Mouse (Mus musculus) neural tube, embryonic 11.5 days (tissue): ENCODE results near the gene Coro7. TPM values are rescaled to one million over a fixed set of nuclear protein-coding genes. Genes with fewer than 3 reads are reported as not detected.
A peak's percentile ranks its signal among the peaks of the same experiment; 100 is the strongest.

ENCODE experiments used
- ATAC-seq: fragments of 200-750 bp; cut with Nextera tagmentation; 2 replicates; pipeline ENCODE4 v1.8.0; 2017; ENCODE audit warnings: moderate number of reproducible peaks, mild to moderate bottlenecking, moderate TSS enrichment, moderate library complexity; ENCODE audit not compliant: insufficient read depth, low FRiP score, low TSS enrichment
- DNase-seq: peaks from one replicate; pipeline ENCODE4 v3.0.0-alpha.2; 2015; ENCODE audit warnings: low spot score
- H3K27ac ChIP-seq: fragments of 300-500 bp; sonication (generic); 2 replicates; pipeline ENCODE4 v1.5.1; 2014; ENCODE audit warnings: low read depth, mild to moderate bottlenecking, low read length
- H3K27me3 ChIP-seq: fragments of 300-500 bp; sonication (generic); 2 replicates; pipeline ENCODE4 v1.6.1; 2014; ENCODE audit warnings: mild to moderate bottlenecking, low read length, mixed read lengths; ENCODE audit not compliant: control insufficient read depth, insufficient read depth
- H3K36me3 ChIP-seq: fragments of 300-500 bp; sonication (generic); 2 replicates; pipeline ENCODE4 v1.6.1; 2014; ENCODE audit warnings: mild to moderate bottlenecking, low read length, moderate library complexity, mixed read lengths; ENCODE audit not compliant: control insufficient read depth, insufficient read depth
- H3K4me1 ChIP-seq: fragments of 300-500 bp; sonication (generic); 2 replicates; pipeline ENCODE4 v1.6.1; 2014; ENCODE audit warnings: low read length, mixed read lengths; ENCODE audit not compliant: control insufficient read depth, insufficient read depth
- H3K4me2 ChIP-seq: fragments of 300-500 bp; sonication (generic); 2 replicates; pipeline ENCODE4 v1.6.1; 2014; ENCODE audit warnings: low read depth, mild to moderate bottlenecking, moderate library complexity
- H3K4me3 ChIP-seq: fragments of 300-500 bp; sonication (generic); 2 replicates; pipeline ENCODE4 v1.5.1; 2014; ENCODE audit warnings: low read depth, low read length
- H3K9ac ChIP-seq: fragments of 300-500 bp; sonication (generic); 2 replicates; pipeline ENCODE4 v1.6.1; 2014; ENCODE audit warnings: mild to moderate bottlenecking, low read length
- H3K9me3 ChIP-seq: fragments of 300-500 bp; sonication (generic); 2 replicates; pipeline ENCODE4 v1.6.1; 2016; ENCODE audit warnings: low read length; ENCODE audit not compliant: control insufficient read depth
- WGBS: fragments of 180-500 bp; shearing (Covaris S2); extraction: QIAGEN DNeasy Blood & Tissue Kit; methylation state at CpG from one replicate; pipeline ENCODE4 v1.1.7; 2014; 5-methylcytosine and 5-hydroxymethylcytosine counted together
- polyA plus RNA-seq: library from polyadenylated mRNA; unstranded; fragments of >200 nt; fragmentation: Nextera tagmentation; extraction: Ambion mirVana; gene quantifications from 2 replicates; pipeline ENCODE4 v1.2.1, GENCODE M21; 2014

Gene Coro7
- polyA plus RNA-seq, 1 experiment from 2014 or later, result 24.8 TPM

GRCm38 (mm10) chr16:4641119-4641838 lies 38.3 kb downstream of the Coro7 start:
- Histone ChIP-seq H3K27ac (no peak overlapping the region), H3K4me1 (peaks cover 23% of the 10 kb centered on the region), H3K27me3 (no peaks in the 10 kb centered on the region), H3K36me3 (peaks cover 4% of the 10 kb centered on the region; the same call in 1 of the 2 replicates), H3K9me3 (no peaks in the 10 kb centered on the region), H3K9ac (no peak overlapping the region), H3K4me3 (peak overlapping the region; percentile 66), H3K4me2 (peak overlapping the region; percentile 87)
- ATAC-seq, result no peak
- no peak for DNase-seq
- WGBS, result 48% methylated on average over 3 of the region's 3 CpGs

- Histone ChIP-seq H3K4me3 (peak overlapping the region; percentile 66), H3K4me2 (peak overlapping the region; percentile 87), H3K9ac (peak overlapping the region; percentile 70), H3K9me3 (no peaks in the 10 kb centered on the region), H3K36me3 (peaks cover 5% of the 10 kb centered on the region; the same call in 1 of the 2 replicates), H3K27ac (peak overlapping the region; percentile 67; the same call in 1 of the 2 replicates), H3K27me3 (no peaks in the 10 kb centered on the region), H3K4me1 (peaks cover 23% of the 10 kb centered on the region)
- DNase-seq (peak; percentile 38), ATAC-seq (peak; percentile 55)
- 9% methylated on average over 17 of the region's 17 CpGs for WGBS
Measured at GRCm38 (mm10) chr16:4640267-4641005, 39.1 kb downstream of the Coro7 start.

DNA sequence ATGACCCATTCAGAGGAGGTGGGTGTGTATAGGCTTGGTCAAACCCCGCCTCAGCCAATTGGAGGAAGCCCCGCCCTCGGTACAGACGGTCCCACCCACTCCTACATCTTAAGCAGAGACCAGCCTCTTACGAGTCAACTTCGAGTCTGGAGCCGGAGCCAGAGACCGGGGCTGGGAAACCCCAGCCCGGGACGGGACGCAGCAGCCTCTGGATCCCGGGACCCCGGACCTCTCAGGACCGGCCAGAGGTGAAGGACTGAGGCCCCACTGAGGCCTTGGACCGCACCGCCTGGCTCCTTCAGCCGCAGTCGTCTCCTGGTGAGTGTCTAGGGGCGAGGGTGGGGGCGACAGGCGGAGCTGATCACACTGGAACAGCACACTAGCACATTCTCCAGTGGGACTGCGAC lies 39.7 kb downstream of the Coro7 start, which contains the start of the genes Vasn and Dnaja3:
Vasn (plus strand) TSS at position 111 of the 407 bp plus-strand sequence.
Dnaja3 (plus strand) TSS at position 159 of the 407 bp plus-strand sequence.
- Histone ChIP-seq H3K9ac (peak within 1 kb of the TSS; percentile 70), H3K9me3 (no peaks in the 10 kb centered on the region), H3K27ac (peak within 1 kb of the TSS; percentile 67; the same call in 1 of the 2 replicates), H3K4me3 (peak within 1 kb of the TSS; percentile 66), H3K4me2 (peak within 1 kb of the TSS; percentile 87), H3K4me1 (peaks cover 23% of the 10 kb centered on the region), H3K36me3 (peaks cover 5% of the 10 kb centered on the region; the same call in 1 of the 2 replicates), H3K27me3 (no peaks in the 10 kb centered on the region)
- ATAC-seq (peak; percentile 95), DNase-seq (peak; percentile 86)
- WGBS, result 0% methylated on average over 22 of the region's 22 CpGs

DNA sequence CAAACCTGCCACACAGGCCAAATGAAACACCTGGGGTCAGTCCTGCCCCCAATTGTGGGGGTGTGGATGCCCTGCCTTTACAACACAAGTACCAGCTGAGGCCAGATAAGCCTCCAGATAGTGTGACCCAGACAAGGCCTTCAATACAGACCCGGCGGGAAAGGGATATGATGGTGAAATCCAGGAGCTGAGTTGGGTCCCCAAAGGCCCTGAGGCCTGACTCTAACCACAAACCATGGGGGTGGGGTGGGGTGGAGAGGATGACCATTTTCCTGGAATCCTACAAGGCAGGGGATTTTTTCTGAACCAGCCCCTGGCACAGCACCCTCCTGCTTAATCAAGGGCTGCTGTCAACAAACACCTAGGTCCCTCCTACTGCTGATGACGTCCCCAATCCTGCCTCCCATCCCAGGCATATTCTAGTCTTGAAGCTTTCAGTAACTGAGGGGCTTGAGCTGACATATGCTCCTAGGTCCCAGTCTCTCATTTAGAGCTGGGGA lies 40.6 kb downstream of the Coro7 start:
- H3K4me2 ChIP-seq, result no peak overlapping the region
- ATAC-seq, result no peak
- WGBS, result 93% methylated on average over 3 of the region's 3 CpGs

GRCm38 (mm10) chr16:4635760-4636159 lies 43.8 kb downstream of the Coro7 start:
- Histone ChIP-seq H3K4me1 (peaks cover 7% of the 10 kb centered on the region; the same call in 1 of the 2 replicates), H3K4me3 (no peak overlapping the region), H3K36me3 (peaks cover 2% of the 10 kb centered on the region; the same call in 1 of the 2 replicates), H3K4me2 (no peak overlapping the region), H3K9ac (no peak overlapping the region), H3K27me3 (no peaks in the 10 kb centered on the region), H3K27ac (no peak overlapping the region), H3K9me3 (no peaks in the 10 kb centered on the region)
- DNase-seq (no peak), ATAC-seq (no peak)
- 76% methylated on average over 4 of the region's 4 CpGs for WGBS

More for the DNA sequence above, 40.6 kb downstream of the Coro7 start:
- H3K9me3 ChIP-seq, result no peaks in the 10 kb centered on the region
- H3K9ac ChIP-seq, result no peak overlapping the region
- H3K27ac ChIP-seq, result no peak overlapping the region
- no peak for DNase-seq
- H3K27me3 ChIP-seq, result no peaks in the 10 kb centered on the region
- H3K4me3 ChIP-seq, result no peak overlapping the region
- peaks cover 23% of the 10 kb centered on the region for H3K4me1 ChIP-seq
- peaks cover 4% of the 10 kb centered on the region; the same call in 1 of the 2 replicates for H3K36me3 ChIP-seq

- no peak overlapping the region for H3K4me3 ChIP-seq
- H3K9me3 ChIP-seq, result no peaks in the 10 kb centered on the region
- no peaks in the 10 kb centered on the region for H3K4me1 ChIP-seq
- no peak for ATAC-seq
- 87% methylated on average over 9 of the region's 9 CpGs for WGBS
- no peak for DNase-seq
- peaks cover 2% of the 10 kb centered on the region; the same call in 1 of the 2 replicates for H3K36me3 ChIP-seq
- H3K9ac ChIP-seq, result no peak overlapping the region
- H3K27me3 ChIP-seq, result no peaks in the 10 kb centered on the region
- H3K4me2 ChIP-seq, result no peak overlapping the region
- H3K27ac ChIP-seq, result no peak overlapping the region
Measured at GRCm38 (mm10) chr16:4634681-4635080, 44.9 kb downstream of the Coro7 start.

GRCm38 (mm10) chr16:4633661-4634060 lies 45.9 kb downstream of the Coro7 start:
- no peak for ATAC-seq
- Histone ChIP-seq H3K27ac (no peak overlapping the region), H3K36me3 (peaks cover 2% of the 10 kb centered on the region; the same call in 1 of the 2 replicates), H3K9ac (no peak overlapping the region), H3K27me3 (no peaks in the 10 kb centered on the region), H3K4me2 (no peak overlapping the region), H3K9me3 (no peaks in the 10 kb centered on the region), H3K4me1 (no peaks in the 10 kb centered on the region), H3K4me3 (no peak overlapping the region)
- WGBS, result 98% methylated on average over 3 of the region's 3 CpGs
- DNase-seq, result no peak

DNA sequence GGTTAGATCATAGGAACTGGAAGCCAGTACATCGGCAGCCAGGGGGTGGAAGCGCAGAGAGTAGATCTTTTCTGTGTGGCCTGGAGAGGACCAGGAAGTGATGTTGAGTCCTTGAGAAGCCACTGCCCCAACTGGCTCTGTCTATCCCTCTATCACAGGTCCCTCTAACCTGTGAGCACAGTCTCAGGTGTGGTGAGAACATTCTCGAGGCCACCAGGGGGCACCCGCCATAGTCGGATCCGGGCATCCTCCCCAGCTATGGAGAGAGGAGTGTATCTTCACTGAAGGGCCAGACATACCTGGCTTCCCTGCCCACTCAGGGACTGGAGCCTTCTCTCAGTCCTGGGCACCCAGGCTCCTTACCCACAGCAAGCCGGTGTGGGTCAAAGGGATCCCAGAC lies 47.5 kb downstream of the Coro7 start:
- ATAC-seq, result no peak; the same call in 1 of the 2 replicates
- peaks cover 2% of the 10 kb centered on the region; the same call in 1 of the 2 replicates for H3K36me3 ChIP-seq
- H3K9me3 ChIP-seq, result no peaks in the 10 kb centered on the region
- H3K27me3 ChIP-seq, result no peaks in the 10 kb centered on the region
- H3K9ac ChIP-seq, result no peak overlapping the region
- DNase-seq, result peak; percentile 39
- H3K4me2 ChIP-seq, result no peak overlapping the region
- H3K27ac ChIP-seq, result no peak overlapping the region
- H3K4me1 ChIP-seq, result no peaks in the 10 kb centered on the region
- H3K4me3 ChIP-seq, result no peak overlapping the region
- 53% methylated on average over 7 of the region's 7 CpGs for WGBS
